Mouse (Mus musculus): ENCODE results near the gene Fam98c. TPM values are rescaled to one million over a fixed set of nuclear protein-coding genes. Genes with fewer than 3 reads are reported as not detected.
"Not testable (repeated sequence)": the region's sequence is repeated elsewhere in the genome, so short reads cannot be mapped to it uniquely, and the experiment has no call there.

Gene Fam98c
- total RNA-seq (2021) = 10 to 100 TPM; 28.9 to 30.8 TPM

DNA sequence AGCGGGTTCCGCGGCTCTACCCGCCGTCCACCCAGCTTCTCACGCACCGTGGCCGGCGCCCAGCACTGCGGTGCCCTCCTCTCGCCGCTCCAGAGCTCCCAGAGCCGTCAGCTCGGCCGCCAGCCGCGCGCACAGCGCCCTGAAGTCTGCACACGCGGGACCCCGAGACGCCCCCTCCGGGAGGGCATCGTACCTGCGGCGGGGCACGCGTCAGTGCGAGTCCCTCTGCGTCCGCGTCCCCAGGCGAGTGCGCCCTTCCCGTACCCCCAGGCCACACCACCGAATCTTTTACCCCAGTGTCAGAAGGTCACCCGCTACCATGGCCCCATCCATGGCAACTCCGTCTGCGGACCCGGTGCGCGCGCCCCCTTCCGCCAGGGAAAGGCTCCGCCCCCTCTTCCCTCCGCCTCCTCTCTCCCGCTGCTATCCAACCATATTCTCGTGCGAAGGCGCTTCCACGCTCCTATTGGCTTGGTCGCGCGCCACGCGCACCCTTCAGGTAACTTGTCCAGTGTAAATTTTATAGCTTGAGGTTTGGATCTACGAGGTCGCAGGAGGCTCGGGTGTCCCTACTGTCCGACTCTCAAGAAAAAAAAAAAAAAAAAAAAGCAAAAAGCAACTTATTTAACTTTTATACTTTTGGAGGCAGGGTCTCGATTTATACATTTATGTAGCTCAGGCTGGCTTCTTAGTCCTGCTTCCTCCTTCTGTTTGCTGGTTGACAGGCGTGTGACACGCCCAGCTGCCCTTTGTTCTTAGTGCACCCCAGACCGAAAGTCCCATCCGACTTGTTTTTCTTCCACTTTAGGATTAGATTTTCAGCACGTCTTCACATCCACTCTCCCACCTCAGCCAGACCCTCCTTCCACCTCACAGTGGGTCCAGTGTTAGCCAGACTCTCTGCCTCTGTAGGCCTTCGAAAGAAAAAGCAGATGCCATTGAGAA, at the start of gene Fam98c:
Fam98c (minus strand) TSS at position 397 of the 945 bp plus-strand sequence.
- peak; percentile 74 to 75 for DNase-seq (ENCODE audit: extremely low spot score in 1 of 2, low spot score in 1 of 2)

DNA sequence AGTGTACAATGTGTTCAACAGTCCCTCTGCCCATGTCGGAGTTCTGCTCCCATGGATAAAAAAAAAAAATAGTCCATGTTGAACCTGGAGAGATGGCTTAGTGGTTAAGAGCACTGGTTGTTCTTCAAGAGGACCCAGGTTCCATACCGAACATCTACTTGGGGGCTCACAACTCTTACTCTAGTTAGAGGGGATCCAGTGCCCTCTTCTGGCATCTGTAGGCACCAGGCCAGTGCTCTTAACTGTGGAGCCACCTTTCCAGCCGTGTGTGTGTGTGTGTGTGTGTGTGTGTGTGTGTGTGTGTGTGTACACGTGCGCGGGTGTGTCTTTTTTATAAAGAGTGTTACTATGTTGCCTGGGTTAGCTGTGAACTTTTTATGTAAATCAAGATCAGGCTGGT, 46.5 kb upstream of the Fam98c start:
- DNase-seq (ENCODE audit: extremely low spot score in 1 of 2, low spot score in 1 of 2) = no peak

DNA sequence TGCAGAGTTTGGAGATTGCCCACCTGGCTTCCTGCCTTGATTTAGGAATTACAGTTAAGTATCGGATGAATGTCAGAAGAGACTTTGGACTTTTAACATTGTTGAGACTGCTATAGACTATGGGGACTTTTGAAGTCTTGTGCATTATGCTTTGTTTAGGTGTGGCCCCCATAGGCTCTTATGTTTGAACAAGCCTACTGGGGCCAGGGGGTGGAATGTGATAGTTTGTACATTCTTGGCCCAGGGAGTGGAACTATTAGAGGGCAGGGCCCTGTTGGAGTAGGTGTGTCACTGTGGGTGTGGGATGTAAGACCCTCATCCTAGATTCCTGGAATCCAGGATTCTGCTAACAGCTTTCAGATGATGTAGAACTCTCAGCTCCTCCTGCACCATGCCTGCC, 38.2 kb upstream of the Fam98c start:
- DNase-seq (ENCODE audit: extremely low spot score in 1 of 2, low spot score in 1 of 2) = not testable (repeated sequence)

DNA sequence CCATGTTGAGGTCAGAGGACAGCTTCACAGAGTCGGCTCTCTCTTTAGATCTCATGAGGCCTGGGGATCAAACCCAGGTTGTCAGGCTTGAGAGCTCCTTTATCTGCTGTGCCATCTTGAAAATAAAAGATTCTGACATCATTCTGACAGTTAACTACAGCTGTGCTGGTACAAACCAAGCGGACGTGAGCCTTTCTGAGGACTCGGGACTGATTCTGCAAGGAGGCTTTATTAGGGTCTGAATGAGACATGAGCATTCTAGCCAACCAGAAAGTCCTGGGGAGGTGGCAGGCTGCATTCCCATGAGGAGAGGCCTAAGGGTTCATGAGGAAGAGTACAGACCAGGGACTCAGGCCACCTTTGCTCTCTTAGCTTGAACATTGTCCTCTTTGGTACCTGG, 25.3 kb upstream of the Fam98c start:
- DNase-seq (ENCODE audit: extremely low spot score in 1 of 2, low spot score in 1 of 2) = not testable (repeated sequence)

- DNase-seq (ENCODE audit: extremely low spot score in 1 of 2, low spot score in 1 of 2) = no peak
These were observed 24.8 kb upstream of the Fam98c start for GRCm38 (mm10) chr7:29180854-29181236.

DNA sequence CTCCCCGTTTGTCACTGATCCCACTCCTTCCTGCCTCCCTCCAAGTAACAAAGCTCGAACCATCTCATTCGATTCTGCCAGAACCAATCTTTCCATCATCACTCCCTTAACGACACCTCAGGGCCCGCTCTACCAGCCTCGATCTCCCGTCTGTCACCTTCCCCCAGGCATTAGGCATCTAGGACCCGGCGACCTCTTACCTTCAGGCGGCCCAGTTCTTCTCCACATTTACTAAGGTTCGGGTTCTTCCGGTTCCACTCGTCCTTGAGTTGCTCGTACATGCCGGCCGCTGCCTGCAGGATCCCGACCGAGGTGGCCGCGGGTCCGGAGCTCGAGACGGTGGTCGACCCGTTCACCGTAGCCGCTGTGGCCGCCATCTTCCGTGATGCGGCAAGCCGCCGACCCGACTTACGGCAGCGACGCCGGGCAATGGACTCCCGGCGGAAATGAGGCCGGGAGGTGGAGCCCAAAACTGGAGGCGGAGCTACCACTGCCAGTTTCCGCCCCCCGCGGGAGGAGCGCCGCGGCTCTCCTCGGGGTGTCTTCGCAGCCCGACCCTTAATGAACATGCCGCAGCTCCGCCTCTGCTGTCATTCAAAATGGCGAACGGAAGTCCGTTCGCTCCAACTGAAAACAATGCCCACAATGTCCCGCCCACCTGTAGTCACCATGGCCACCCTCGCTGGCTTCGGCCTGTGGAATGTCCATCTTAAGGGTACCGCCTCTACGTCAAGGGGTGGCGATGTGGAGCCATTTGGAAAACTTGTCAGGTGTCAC, 24.2 kb upstream of the Fam98c start, which contains the start of gene Psmd8:
Psmd8 (minus strand) TSS at position 625 of the 777 bp plus-strand sequence.
- peak; percentile 78 to 89 for DNase-seq (ENCODE audit: extremely low spot score in 1 of 2, low spot score in 1 of 2)

DNA sequence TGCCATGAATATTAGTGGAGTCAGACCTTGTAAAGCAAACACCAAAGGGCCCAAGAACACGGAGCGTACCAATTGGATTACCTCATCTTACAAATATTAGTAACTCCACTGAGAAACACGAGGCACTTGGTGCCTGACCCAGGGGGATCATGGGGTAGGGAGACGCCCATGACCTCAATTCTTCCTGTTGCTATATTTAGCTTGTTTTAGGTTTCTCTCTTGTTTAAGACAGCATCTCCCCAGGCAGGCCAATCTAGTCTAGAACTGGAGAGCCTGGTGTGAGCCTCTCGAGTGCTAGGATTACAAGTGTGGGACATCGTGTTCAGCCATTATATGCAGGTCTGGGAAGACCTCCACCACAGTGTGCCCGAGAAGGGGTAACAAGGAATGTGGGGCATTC, 23.3 kb upstream of the Fam98c start:
- DNase-seq (ENCODE audit: extremely low spot score in 1 of 2, low spot score in 1 of 2) = no peak

- no peak for DNase-seq (ENCODE audit: extremely low spot score in 1 of 2, low spot score in 1 of 2)
These were observed 22.1 kb upstream of the Fam98c start for GRCm38 (mm10) chr7:29178106-29178505.

DNA sequence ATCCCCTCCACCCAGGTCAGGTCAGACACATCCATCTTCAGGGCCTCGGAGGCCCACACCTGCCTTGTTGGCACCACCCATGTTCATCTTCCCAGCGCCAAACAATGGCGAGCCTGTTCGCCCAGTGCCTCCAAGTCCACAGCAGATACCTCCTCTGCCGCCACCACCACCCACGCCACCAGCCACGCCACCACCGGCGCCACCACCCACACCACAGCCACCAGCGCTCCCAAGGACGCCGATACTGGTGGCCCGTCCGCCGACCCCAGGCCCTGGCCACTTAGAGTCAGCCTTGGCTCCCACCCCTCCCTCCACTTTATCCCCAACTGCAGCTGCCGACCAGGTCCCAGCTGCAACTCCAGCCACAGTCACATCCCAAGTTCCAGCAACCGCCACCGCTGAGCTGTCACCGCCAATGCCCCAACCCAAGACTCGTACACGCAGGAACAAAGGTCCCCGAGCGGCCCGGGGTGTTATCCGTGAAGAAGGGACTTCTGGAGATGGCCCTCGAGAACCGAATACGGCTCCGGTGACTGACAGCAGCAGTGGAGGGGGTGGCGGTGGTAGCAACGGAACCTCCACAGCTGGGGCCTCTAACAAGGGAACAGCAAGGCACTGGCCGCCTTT, 16.5 kb upstream of the Fam98c start:
- no peak for DNase-seq (ENCODE audit: extremely low spot score in 1 of 2, low spot score in 1 of 2)

- DNase-seq (ENCODE audit: extremely low spot score in 1 of 2, low spot score in 1 of 2) = no peak
These were observed 15.6 kb upstream of the Fam98c start for GRCm38 (mm10) chr7:29171562-29172097.

DNA sequence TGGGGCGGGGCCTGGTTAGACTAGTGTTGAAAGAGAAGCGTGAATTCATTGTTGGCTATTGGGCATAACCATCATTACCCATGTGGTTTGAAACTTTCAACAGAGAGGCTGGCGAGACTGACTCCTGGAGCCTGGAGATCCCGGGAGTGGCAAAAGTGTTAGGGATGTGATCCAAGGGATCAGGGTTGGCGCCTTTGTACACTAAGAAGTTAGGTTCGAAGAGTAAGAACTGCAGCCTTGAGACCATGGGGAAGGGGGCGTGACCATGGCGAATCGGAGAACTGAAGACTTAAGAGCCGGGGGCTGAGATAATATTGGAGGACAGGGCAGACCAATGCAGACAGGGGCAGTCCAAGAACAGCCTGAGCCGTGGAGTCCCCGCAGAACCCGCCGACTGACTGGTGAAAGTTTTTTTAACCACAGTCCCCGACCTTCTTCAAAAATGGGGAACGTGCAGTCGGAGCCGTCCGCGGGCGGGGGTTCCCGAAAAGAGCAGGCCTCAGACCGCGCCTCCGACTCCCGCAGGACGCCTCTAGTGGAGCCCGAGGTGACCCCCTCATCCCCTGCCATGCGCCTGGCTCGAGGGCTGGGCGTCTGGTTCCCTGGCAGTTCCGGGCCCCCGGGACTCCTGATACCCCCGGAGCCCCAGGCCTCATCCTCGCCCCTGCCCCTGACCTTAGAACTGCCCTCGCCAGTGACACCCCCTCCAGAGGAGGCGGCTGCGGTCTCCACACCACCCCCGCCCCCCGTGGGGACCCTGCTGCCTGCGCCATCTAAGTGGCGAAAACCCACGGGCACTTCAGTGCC, 14.9 kb upstream of the Fam98c start:
- no peak for DNase-seq (ENCODE audit: extremely low spot score in 1 of 2, low spot score in 1 of 2)

DNA sequence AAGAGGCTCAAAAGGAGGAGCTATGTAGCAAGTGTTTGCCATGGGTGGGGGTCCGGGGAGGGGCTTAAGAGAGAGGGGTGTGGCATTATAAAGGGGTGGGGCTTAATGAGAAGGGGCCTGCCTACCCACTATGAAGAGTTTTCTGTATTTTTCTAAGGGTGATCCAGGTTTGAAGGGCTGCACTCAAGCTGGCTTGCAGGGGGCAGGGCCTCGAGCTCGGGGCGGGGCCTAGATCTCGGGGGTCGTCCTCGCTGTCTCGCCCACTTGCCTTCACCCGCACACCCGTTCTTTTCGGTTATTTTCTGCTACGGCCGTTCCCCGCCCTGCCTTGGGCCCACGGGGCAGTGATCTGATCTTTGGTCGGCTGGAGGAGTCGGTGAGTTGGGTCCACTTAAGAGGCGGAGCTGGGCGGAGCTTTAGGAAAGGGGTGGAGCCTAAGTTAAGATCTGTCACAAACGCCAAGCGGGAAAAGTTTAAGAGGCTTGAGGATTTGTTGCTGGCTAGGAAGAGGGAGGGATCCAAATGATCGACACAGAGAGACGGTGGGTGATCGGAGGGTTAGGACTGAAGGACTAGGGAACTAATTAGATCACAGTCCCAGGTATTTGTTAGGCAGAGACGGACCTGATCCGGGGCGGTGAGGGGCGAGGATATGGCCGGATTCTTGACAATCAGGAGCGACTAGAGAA, 14.2 kb upstream of the Fam98c start, which contains the start of the genes Ggn and Spred3:
Ggn (plus strand) TSS at position 145 of the 689 bp plus-strand sequence.
Spred3 (minus strand) TSS at position 346 of the 689 bp plus-strand sequence.
- peak in 1 of 2 experiments; percentile 35 for DNase-seq (ENCODE audit: extremely low spot score in 1 of 2, low spot score in 1 of 2)

DNA sequence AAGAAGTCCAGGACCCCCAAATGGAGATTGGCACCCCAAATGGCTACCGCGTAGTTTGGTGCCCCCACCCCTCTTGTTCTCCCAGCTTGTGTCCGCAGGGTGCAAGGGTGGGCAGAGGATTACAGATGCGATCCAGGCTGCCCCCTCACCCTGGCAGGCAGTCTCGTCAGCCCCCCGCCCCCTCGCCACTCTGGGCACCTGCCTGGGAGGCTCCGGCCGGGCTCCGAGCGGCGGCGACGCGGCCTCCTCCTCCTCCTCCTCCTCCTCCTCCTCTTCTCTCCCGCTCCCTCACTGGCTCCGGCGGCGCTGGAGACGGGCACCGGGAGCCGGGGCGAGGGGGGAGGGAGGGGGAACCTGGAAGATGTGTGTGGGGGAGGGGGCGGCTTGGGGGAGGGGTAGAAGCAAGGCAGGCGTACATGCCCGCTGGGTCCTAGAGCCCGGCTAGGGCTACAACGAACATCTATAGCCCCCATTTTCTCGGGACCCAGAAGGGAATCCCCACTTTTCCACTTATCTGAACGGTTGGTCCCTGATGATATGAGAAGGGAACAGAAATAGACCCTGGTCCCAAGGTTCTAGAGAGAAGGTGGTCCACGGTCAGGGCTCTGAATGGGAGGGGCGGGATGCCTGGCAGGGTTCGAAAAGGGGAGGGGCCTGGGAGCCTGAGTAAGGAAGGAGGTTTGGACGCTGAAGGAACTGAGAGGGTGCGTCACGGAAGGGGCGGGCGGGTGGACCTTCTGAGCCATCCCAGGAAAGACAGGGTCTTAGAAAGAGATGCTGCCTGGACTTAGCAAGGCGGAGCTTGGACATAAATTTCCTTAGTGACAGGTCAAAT, 13.4 kb upstream of the Fam98c start:
- peak; percentile 67 for DNase-seq (ENCODE audit: extremely low spot score in 1 of 2, low spot score in 1 of 2)

- DNase-seq (ENCODE audit: extremely low spot score in 1 of 2, low spot score in 1 of 2) = peak in 1 of 2 experiments; percentile 41
These were observed 12.8 kb upstream of the Fam98c start for GRCm38 (mm10) chr7:29168791-29169230.

DNA sequence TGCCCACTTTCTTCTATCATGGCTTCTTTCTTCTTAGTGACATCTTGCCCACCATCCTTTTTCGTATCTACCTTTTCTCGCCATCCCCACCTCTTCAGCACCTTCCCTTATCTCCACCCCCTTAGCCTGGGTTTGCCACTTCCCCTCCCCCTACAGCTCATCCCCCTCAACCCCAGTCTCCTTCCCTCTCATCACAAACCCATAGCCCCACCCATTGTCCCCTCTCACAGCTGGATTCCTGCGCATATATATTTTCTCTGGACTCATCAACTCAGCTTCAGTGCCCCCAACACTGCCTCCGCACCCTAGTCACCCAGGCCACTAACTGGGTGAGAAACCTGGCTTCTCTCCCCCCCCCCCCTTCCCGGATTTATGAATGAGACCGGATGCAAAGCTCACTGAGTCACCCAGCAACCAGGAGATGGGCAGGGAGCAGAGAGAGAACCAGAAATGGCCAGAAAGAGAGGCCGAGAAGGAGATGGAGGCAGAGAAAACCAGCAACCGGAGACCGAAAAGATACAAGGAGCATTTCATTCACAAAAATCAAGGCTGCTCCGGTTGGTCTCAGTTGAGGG, 12.2 kb upstream of the Fam98c start:
- DNase-seq (ENCODE audit: extremely low spot score in 1 of 2, low spot score in 1 of 2) = no peak

- DNase-seq (ENCODE audit: extremely low spot score in 1 of 2, low spot score in 1 of 2) = no peak
These were observed 11.6 kb upstream of the Fam98c start for GRCm38 (mm10) chr7:29167656-29168055.

DNA sequence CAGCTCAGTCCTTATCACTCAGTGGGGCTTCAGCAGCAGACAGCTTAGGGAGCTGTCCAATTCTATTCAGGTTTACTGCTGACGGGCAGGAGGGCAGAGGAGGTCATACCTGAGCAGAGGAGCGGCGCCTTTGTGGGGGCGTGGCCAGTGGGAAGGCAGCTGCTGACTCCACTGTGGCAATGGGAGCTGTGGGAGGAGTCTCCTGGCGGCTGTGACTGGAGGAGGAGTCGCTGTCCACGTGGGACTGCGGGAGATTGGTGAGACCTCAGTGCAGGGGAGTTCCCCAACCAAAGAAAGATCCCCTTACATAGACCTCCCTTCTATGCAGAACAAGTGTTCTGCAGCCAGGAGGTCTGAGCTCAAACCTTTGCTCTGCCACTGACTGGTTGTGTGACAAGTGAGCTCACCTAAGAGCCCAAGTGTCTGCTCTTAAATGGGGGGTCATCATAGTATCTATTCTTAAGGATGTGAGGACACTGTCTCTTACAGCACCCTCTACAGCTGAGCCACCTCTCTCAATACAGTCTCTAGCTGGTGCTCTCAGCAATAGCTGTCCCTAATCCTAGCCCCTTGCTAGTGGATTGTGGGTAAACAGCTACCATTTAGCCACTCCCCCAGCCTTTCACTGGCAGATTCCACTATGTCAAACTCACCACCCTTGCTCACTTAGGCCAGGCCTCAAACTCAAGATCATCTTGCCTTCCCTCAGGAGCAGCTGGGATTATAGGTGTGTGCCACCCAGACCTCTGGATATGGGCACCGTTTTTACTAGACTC, 6.9 kb upstream of the Fam98c start:
- DNase-seq (ENCODE audit: extremely low spot score in 1 of 2, low spot score in 1 of 2) = no peak
